Mouse (Mus musculus) hematopoietic stem cell, adult 5-6 weeks (primary cell): ENCODE data around the gene Lsm12. TPM values are rescaled to one million over a fixed set of nuclear protein-coding genes. Genes with fewer than 3 reads are reported as not detected.
A peak's percentile ranks its signal among the peaks of the same experiment; 100 is the strongest.

Experiments
- ATAC-seq, 2 experiments: fragments of 125-278 bp in 1 of 2; replicated peaks in 1 of 2; 2 replicates each; pipeline ENCODE4 v1.8.0; 2016 to 2017; ENCODE audit warnings: inconsistent platforms in 2 of 2, mild to moderate bottlenecking in 2 of 2, moderate number of reproducible peaks in 2 of 2, low read depth in 1 of 2, moderate TSS enrichment in 1 of 2; ENCODE audit not compliant: low FRiP score in 2 of 2, poor library complexity in 2 of 2, severe bottlenecking in 2 of 2, insufficient read depth in 1 of 2, low TSS enrichment in 1 of 2
- total RNA-seq: library from RNA; stranded (forward); fragments of 172-1452, 232-1000 nt; gene quantifications from 2 replicates; pipeline ENCODE4 v1.2.3, GENCODE M21; 2017

The Lsm12 gene
- total RNA-seq, 1 experiment from 2014 or later = 74.3 TPM

GRCm38 (mm10) chr11:102218783-102219182, 33.7 kb upstream of the Lsm12 start:
- ATAC-seq = peak; percentile 70 to 87

- ATAC-seq = no peak
Measured at GRCm38 (mm10) chr11:102217876-102218430, 32.9 kb upstream of the Lsm12 start.

DNA sequence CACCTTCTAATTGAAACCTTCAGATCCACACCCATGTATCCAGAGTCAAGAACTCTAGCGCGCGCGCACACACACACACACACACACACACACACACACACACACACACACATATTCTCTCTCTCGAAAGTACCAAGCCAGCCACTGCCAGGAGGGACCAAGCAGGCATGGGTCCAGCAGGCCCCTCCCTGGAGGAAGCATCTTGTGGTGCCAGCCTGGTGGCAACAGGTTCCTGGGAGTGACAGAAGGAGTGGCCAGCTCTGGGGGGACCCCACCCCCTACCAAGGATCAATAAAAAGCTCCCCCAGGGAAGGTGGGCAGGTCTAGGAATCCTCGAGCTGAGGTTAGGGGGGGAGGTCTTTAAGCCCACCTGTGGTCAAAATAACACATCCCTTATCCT, 32.3 kb upstream of the Lsm12 start:
- no peak for ATAC-seq

- ATAC-seq = no peak
Measured at GRCm38 (mm10) chr11:102216886-102217240, 31.8 kb upstream of the Lsm12 start.

DNA sequence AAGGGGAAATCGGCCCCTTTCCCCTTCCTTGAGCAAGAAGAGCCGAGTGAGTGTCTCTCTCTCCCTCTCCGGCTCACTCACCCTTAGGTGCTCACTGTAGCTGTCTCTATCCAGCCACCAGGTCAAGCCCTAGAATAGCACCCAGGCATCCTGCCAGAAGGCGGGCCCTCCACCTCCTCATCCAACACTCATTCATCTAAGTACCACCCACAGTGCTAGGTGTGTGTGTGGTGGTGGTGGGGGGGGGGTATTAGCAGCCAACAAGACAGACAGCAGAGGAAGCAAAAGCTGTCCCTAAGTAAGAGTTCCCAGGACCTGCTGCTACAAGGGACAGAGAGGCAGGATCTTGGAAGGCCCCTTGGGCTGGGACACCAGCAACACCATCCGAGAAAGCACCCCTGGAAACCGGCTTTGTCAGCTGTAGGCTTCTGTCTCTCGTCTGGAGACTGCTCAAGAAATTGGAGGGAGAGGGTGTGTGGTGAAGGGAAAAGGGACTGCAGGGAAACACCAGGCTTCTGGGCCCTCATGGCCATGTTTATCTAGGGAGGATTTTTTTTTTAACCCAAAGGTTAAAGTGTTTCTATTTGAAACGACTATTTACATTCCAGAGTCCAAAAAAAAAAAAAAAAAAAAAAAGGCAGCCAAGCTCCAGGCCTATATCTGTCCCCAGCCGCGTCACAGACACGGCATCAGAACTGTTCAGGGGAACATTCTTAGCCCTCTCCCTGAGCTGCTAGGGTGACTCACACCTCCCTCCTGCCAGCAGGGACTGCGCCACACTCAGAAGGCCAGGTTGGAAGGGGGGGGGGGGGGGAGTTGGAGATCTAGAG, 31.2 kb upstream of the Lsm12 start:
- ATAC-seq = no peak

DNA sequence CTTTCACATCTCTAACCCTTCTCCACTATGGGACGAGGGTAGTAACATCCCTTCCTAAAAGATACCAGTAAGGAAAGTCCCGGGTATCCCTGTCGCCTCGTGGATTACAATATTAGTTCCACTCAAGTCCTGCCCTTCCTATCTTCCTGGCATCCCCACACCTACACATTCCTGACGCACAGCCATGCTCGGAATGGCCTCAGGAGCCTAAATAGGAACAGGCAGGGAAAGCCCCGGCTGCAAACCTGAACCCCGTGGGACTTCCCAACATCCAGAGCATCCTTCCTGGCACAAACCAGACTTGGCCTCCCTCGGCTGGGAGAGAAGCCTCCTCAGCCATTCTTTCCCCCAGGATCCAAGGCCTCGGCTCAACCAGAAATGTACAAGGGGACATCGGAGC, 30.4 kb upstream of the Lsm12 start:
- ATAC-seq = no peak

DNA sequence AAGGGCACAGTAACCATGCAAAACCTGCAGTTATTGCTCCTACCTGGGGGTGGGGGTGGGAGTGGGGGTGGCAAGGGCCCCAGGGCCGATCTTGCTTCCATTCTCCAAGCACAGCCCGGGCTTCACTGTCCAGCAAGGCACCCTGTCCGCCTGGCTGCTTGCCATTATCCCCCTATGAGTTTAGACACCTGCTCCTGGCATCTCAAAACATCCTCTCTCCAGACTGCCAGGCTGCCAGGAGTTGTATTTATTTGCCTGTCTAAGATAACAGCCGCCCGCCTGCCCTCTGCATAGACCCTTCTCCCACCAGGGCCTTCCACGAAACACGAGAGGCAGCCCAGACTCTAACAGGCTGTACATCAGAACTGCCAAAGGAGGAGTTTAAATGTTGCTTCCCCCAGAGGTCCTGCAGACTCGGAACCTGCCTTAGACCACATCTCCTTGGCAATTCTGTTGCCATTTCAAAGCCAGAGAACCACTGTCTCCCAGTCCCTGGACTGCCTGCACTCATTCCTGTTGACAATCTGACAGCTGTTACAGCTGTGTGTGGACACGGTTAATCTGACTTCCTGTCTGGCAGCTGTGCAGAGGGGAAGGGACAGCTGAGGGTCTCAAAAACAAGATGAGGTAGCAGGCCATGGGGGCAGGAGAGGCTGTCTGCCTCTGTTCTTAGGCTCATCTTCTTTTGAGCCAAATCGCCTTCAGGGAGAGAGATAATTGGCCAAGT, 29.5 kb upstream of the Lsm12 start:
- no peak for ATAC-seq

DNA sequence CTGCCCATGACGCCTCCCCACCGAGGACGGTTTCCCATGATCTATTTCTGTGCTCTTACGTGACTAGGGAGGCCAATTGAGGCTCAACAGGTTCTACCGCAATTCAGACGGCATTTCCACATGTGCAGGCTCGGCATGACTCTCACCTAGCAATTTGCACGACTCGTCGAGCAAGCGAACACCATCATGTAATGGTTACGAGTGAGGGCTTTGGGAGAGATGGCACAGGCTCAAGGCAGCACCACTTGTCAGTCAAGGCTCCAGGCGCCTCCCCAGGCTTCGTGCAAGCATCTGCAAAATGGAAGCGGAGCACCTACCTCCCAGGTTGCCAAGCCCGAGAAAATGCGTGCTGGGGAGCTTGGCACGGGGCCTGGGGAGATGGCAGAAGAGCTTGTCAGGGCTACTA, 26.8 kb upstream of the Lsm12 start:
- no peak for ATAC-seq

- ATAC-seq = no peak
Measured at GRCm38 (mm10) chr11:102211011-102211410, 25.9 kb upstream of the Lsm12 start.

GRCm38 (mm10) chr11:102210185-102210584, 25.1 kb upstream of the Lsm12 start:
- ATAC-seq = no peak

GRCm38 (mm10) chr11:102209742-102210141, 24.6 kb upstream of the Lsm12 start:
- peak; percentile 33 to 56; a peak in 1 of 4 replicates for ATAC-seq

GRCm38 (mm10) chr11:102208846-102209245, 23.8 kb upstream of the Lsm12 start:
- ATAC-seq = no peak

GRCm38 (mm10) chr11:102207825-102208777, 23.0 kb upstream of the Lsm12 start:
- ATAC-seq = peak in 1 of 2 experiments; percentile 10; a peak in 1 of 4 replicates

DNA sequence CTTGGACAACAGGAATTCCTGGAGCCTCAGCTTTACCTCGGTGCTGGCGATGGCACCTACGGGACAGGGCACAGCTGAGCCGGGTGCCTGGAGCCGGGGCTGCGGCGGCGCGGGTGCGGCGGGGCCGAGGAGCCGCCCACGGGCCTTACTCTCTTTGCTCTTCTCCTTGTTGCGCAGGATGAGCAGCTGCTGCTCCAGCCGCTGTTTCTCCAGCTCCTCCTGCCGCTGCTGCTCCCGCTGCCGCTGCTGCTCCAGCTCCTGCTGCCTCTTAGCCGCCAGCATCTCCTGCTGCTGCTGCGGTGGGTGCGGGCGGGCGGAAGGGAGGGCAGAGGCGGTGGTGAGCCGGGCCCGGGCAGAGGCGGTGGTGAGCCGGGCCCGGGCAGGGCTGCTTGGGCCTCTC, 21.4 kb upstream of the Lsm12 start:
- no peak for ATAC-seq

GRCm38 (mm10) chr11:102201408-102201821, 16.3 kb upstream of the Lsm12 start:
- ATAC-seq = no peak; a peak in 1 of 4 replicates

GRCm38 (mm10) chr11:102199856-102200255, 14.8 kb upstream of the Lsm12 start:
- ATAC-seq = no peak

DNA sequence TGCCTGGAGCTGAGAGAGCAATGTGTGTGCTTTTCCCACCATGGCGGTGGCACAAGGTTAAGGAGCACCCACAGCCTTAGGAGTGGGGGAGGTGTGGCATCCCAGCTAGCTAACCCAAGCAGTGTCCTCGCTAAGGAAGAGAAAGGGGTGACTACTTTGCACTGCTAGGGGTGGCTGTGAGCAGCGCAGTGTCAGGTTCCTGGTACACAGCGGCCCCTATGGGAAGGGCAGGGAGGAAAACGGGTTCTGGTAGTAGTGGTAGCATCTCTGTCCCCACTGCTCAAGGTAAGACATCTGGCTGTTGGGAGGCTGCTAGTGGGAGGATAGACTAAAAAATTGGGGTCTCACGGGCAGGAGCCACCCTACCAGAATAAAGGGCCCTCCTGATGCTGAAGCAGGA, 13.1 kb upstream of the Lsm12 start:
- ATAC-seq = no peak
